Mouse (Mus musculus): ENCODE data around the gene Rft1. TPM values are rescaled to one million over a fixed set of nuclear protein-coding genes. Genes with fewer than 3 reads are reported as not detected.

The Rft1 gene
- total and polyA plus RNA-seq, 3 experiments = 17.1 to 25.4 (median 24.7) TPM

DNA sequence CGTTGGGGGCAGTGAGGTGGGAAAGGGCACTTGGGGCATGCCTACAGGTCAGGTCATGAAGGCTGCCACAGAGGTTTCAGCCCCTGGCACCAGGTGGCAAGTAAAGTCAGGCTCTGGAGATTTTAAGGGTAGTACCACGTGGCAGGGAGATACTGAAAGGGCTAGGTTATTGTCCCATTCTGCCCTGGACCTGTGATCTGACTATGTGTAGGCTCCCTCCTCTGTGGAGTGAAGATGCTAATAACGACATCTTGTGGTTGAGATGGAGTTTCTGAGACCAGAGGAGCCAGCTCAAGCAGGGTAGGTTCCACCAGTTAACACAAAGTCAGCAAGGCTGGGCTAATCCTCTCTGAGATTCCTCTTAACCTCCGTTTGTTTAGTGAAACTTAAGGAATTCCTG lies 24.3 kb upstream of the Rft1 start:
- DNase-seq = no peak

DNA sequence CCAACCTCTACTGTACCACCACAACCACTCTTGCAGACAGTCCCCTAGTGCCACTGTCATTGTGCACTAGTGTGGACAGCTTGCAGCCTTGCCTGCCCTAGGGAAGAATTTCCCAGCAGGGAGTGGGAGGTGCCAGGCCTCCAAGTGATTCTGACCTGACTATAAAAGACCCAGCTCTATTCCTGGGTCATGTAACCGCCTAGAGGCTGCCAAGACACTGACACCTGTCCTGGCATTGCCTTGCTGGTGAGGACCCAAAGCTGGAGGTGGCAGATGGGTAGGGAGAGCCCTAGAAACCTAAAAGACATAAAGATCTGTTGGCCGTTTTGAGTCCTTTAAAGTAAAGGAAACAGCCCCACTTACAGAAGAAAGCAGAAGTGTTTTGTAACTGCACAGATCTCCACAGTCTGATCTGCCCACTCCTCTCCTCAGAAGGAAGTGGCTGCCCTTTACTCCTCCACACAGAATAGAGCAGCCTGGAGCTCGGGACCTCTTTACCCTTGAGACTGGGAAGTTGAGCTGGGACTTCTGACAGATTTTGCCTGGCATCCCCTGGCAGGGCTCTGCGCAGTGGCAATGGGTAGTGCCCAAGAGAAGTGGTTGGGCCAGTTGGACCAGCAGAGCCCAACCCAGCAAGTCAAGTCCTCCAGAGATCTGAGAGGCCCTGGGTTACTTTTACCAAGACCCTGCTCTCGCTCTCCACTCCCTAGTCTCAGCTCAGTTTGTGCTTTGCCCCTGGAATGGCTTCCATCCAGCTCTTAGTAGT lies 23.2 kb upstream of the Rft1 start:
- no peak for DNase-seq

- no peak for DNase-seq
Observed at GRCm38 (mm10) chr14:30631834-30632233, 22.3 kb upstream of the Rft1 start.

- no peak for DNase-seq
Observed at GRCm38 (mm10) chr14:30633708-30634107, 20.5 kb upstream of the Rft1 start.

DNA sequence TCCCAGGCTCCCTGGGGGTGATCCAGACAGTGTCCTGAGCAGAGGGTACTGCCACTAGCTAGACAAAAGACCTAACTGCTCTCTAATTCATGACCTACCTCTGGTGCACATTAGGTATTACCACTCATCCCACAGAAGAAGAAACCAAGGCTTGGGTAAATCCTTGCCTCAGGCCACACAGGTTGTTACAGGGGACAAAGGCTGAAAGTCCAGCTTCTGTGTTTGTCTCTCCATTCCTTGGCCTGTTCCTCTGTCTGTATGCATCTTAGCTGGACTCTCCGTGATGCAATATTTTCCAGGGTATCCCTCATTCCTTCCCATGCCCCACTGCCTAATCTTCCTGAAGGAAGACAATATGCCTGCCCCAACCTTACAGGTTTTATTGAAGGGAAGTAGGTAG lies 19.7 kb upstream of the Rft1 start:
- no peak for DNase-seq

DNA sequence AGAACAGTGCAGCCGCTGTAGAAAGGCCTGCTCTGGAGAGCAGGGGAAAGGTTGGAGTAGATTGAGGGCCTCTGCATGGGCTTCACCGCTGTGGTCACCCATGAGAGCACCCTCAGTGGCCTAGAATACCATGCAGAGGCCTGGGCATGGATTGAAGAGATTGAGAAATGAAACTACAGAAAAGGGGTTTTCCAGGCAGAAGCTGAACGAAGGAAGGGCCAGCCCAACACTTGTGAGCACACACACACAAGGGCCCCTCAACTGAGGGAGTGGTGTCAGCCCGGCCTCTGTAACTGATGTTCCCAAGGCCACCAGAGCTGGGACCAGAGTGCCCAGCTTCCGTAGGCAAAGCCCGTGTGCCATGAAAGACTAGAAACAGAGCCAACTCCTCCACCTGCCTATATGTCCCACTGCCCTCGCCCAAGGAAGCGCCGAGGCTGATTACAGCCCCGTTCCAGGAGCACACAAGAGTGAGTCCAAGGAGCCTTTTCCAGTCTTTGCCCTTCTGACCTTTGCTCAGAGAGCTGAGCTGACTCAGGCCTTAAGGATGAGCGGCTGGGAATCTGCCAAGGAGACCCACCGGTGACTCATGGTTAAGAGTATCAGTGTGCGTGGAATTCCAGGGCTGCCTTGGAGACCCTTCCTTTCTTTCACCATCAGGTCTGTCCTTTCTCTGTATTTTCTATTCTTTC lies 18.8 kb upstream of the Rft1 start:
- peak; percentile 86 for DNase-seq

DNA sequence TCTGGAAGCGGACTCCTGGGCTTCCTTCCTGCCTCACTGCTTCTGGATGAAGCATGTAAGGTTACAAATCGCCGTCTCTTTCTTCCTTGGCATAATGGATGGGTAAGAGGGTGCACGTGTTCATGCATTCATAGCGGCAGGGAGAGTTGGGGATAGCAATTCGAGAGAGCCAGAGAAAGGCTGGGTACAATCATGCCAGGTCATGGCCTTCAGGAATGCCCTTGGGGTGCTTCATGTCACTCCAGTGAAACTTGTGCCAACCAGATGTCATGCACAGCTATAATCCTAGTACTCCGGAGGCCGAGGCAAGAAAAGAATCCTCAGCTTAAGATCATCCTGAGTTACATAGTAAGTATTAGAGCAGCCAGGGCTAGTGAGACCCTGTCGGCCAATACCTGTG lies 17.7 kb upstream of the Rft1 start:
- peak; percentile 78 for DNase-seq

GRCm38 (mm10) chr14:30637087-30637486 lies 17.1 kb upstream of the Rft1 start:
- no peak for DNase-seq

- DNase-seq = peak; percentile 88
Observed at GRCm38 (mm10) chr14:30638009-30638408, 16.2 kb upstream of the Rft1 start.

GRCm38 (mm10) chr14:30638686-30639085 lies 15.5 kb upstream of the Rft1 start:
- peak; percentile 87 for DNase-seq

DNA sequence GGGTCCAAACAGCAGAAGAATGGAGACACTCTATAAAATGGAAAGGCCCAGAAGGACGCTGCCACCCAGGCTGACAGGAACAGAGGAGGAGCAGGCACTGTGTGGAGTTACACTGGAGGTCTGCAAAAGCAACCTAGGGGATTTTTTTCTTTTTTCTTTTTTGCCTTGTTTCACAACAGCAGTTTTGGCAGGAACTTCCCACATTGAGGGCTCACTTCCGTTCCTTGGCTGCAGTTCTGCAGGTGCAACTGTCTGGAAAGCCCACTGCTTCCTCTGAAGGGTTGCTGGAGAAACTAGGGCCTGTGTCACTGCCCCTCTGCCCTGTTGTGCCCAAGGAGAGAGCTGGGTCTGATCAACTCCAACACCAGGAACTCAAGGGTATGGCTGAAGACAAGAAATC lies 12.4 kb upstream of the Rft1 start:
- DNase-seq = no peak

- no peak for DNase-seq
Observed at GRCm38 (mm10) chr14:30644026-30644425, 10.1 kb upstream of the Rft1 start.

GRCm38 (mm10) chr14:30645066-30645465 lies 9.1 kb upstream of the Rft1 start:
- no peak for DNase-seq

GRCm38 (mm10) chr14:30646486-30646885 lies 7.7 kb upstream of the Rft1 start:
- DNase-seq = peak; percentile 71

DNA sequence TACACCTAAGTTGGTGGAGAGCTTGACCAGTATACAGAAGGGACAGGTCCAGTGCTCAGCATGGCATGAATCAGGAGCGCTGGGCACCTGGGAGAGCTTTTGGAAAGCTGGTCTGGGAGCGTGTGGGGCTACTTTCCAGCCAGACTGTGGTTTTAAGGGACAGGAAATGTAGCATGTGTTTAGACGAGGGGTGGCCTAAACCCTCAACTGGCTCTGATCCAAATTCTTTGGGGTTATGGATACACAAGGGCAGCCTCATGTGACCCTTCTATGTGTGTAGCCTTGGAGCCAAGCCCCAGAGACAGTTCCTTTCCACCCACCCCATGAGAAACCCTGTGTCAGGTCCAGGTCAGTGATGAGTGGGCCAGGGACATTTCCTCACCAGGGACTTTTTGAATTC lies 5.7 kb upstream of the Rft1 start:
- peak; percentile 32 for DNase-seq

DNA sequence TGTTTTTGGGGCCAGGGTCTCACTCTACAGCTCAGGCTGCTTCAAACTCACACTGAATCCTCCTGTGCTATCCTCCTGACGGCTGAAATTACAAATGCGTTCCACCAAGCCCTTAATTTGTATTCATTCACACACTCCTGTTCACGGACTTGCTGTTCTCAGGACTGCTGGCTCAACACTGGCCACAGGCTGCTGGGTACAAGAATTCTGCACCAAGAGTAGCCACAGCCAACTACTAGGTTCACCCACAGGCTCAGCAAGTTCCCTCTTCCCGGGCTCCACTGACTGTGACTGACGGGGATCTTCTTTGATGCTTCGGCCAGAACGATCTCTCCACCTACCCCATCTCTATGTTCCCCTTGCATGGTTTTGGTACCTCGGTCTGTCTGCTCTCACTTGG lies 4.4 kb upstream of the Rft1 start:
- no peak for DNase-seq

- DNase-seq = peak; percentile 94
Observed at GRCm38 (mm10) chr14:30650969-30651368, 3.2 kb upstream of the Rft1 start.

GRCm38 (mm10) chr14:30654691-30655228 lies 600 bp downstream of the Rft1 start:
- no peak for DNase-seq

- no peak for DNase-seq
Observed at GRCm38 (mm10) chr14:30655531-30655930, 1.4 kb downstream of the Rft1 start.

GRCm38 (mm10) chr14:30666061-30666460 lies 11.9 kb downstream of the Rft1 start:
- DNase-seq = no peak

GRCm38 (mm10) chr14:30666604-30667003 lies 12.4 kb downstream of the Rft1 start:
- no peak for DNase-seq

GRCm38 (mm10) chr14:30670161-30670560 lies 16.0 kb downstream of the Rft1 start:
- peak; percentile 77 for DNase-seq
